Mouse (Mus musculus) cerebellum, adult 2 months (tissue): ENCODE data around the gene Ifnlr1.

ENCODE experiments used
- CTCF ChIP-seq: fragments of 200-500 bp; IDR thresholded peaks from 2 replicates; pipeline ENCODE4 v1.5.1; 2011; ENCODE audit warnings: low read depth, mild to moderate bottlenecking, control low read depth, low read length, moderate library complexity, borderline replicate concordance; ENCODE audit not compliant: insufficient read depth
- POLR2A ChIP-seq: fragments of 200-500 bp; IDR thresholded peaks from 2 replicates; pipeline ENCODE4 v1.6.1; 2011; ENCODE audit warnings: low read length, control low read depth, borderline replicate concordance; ENCODE audit not compliant: insufficient read depth

- no peak for TF ChIP-seq POLR2A
- no peak for TF ChIP-seq CTCF
These were observed 41.7 kb downstream of the Ifnlr1 start, which contains the start of gene Il22ra1 for GRCm38 (mm10) chr4:135727817-135728216.
